ENCODE assay signal across 12 mouse cellular contexts in genomic region chr12:33851736-33852135, GRCm38 (mm10).
DNase-seq lines count a peak whose midpoint lies in the region; ATAC-seq lines count a peak whose summit lies in the region.
"Had no signal": no experiment of that assay in that cellular context is flagged by ENCODE, and none has a peak within 500 bp of the region (broad histone marks: within the 10 kb centered on the region; RNA-seq: fewer than 3 reads in every experiment).

No protein-coding gene starts in this region.

- no peak overlapping the region for H3K4me2 ChIP-seq in embryonic facial prominence, embryonic 14.5 days (ENCODE audit: low read depth, low read length)
- H3K4me2 ChIP-seq in midbrain, embryonic 12.5 days (replicated peaks) = no peak overlapping the region
- no peak overlapping the region for H3K4me2 ChIP-seq in liver, embryonic 11.5 days

- no peak overlapping the region for H3K4me3 ChIP-seq in embryonic facial prominence, embryonic 14.5 days (ENCODE audit: low read depth, low read length)
- H3K4me3 ChIP-seq in midbrain, embryonic 12.5 days = no peak overlapping the region
- H3K4me3 ChIP-seq in liver, embryonic 11.5 days (ENCODE audit: low read depth, low read length) = no peak overlapping the region

- no peaks in the 10 kb centered on the region for H3K36me3 ChIP-seq in embryonic facial prominence, embryonic 14.5 days (ENCODE audit: control insufficient read depth, insufficient read depth, low read length)
- no peaks in the 10 kb centered on the region for H3K36me3 ChIP-seq in midbrain, embryonic 12.5 days
- no peaks in the 10 kb centered on the region for H3K36me3 ChIP-seq in liver, embryonic 11.5 days (ENCODE audit: control insufficient read depth, insufficient read depth, low read length)

- WGBS in embryonic facial prominence, embryonic 14.5 days = 70% methylated on average over 1 of the region's 1 CpGs
- WGBS in midbrain, embryonic 12.5 days = 70% methylated on average over 1 of the region's 1 CpGs
- 86% methylated on average over 1 of the region's 1 CpGs for WGBS in liver, embryonic 11.5 days

- no peaks in the 10 kb centered on the region for H3K9me3 ChIP-seq in embryonic facial prominence, embryonic 14.5 days (ENCODE audit: control insufficient read depth, low read length)
- H3K9me3 ChIP-seq in midbrain, embryonic 12.5 days = no peaks in the 10 kb centered on the region
- H3K9me3 ChIP-seq in liver, embryonic 11.5 days (ENCODE audit: control insufficient read depth, low read length) = no peaks in the 10 kb centered on the region

- H3K27ac ChIP-seq in embryonic facial prominence, embryonic 14.5 days (replicated peaks; ENCODE audit: low read depth, low read length) = no peak overlapping the region
- H3K27ac ChIP-seq in midbrain, embryonic 12.5 days (replicated peaks) = no peak overlapping the region
- H3K27ac ChIP-seq in liver, embryonic 11.5 days (ENCODE audit: low read depth, low read length) = no peak overlapping the region
- H3K27ac ChIP-seq: liver, embryonic 14.5 days had no signal

- H3K4me1 ChIP-seq in embryonic facial prominence, embryonic 14.5 days (ENCODE audit: control insufficient read depth, insufficient read depth, low read length) = no peaks in the 10 kb centered on the region
- H3K4me1 ChIP-seq in midbrain, embryonic 12.5 days = peaks cover 4% of the 10 kb centered on the region; the same call in 1 of the 2 replicates
- no peaks in the 10 kb centered on the region for H3K4me1 ChIP-seq in liver, embryonic 11.5 days (replicated peaks; ENCODE audit: control insufficient read depth, insufficient read depth, low read length)

- H3K9ac ChIP-seq in embryonic facial prominence, embryonic 14.5 days (ENCODE audit: low read depth, low read length) = no peak overlapping the region
- H3K9ac ChIP-seq in midbrain, embryonic 12.5 days (replicated peaks) = no peak overlapping the region
- H3K9ac ChIP-seq in liver, embryonic 11.5 days (ENCODE audit: low read depth, low read length) = no peak overlapping the region
- H3K9ac ChIP-seq: liver, embryonic 14.5 days had no signal

- no peaks in the 10 kb centered on the region for H3K27me3 ChIP-seq in embryonic facial prominence, embryonic 14.5 days (replicated peaks; ENCODE audit: control insufficient read depth, insufficient read depth, low read length)
- H3K27me3 ChIP-seq in midbrain, embryonic 12.5 days = no peaks in the 10 kb centered on the region
- H3K27me3 ChIP-seq in liver, embryonic 11.5 days (replicated peaks; ENCODE audit: control insufficient read depth, insufficient read depth, low read length) = no peaks in the 10 kb centered on the region

- intact Hi-C loops in heart, postnatal 10 days (cut with DNase I) = no loop called here
- intact Hi-C loops in heart, postnatal 14 days (cut with DNase I) = no loop called here

- DNase-seq in heart, postnatal 10 days = peak; percentile 4 to 5
- DNase-seq in heart, postnatal 14 days = no peak
- peak; percentile 90 for DNase-seq in Muller cell, postnatal 12 days (ENCODE audit: inconsistent ontology term)
- peak; percentile 32 for DNase-seq in embryonic facial prominence, embryonic 14.5 days (ENCODE audit: low spot score)
- DNase-seq in layer of hippocampus, postnatal 25 days (ENCODE audit: extremely low spot score in 1 of 2, low spot score in 1 of 2) = no peak
- no peak for DNase-seq in right cerebral cortex, postnatal 36 days (ENCODE audit: low spot score in 2 of 2)
- no peak for DNase-seq in liver, embryonic 11.5 days (ENCODE audit: low spot score)
- DNase-seq: B cell, adult 2 months; cerebellum, adult 18-20 months had no signal

- ATAC-seq in embryonic facial prominence, embryonic 14.5 days (ENCODE audit: low read depth) = no peak
- peak; percentile 56 for ATAC-seq in midbrain, embryonic 12.5 days (ENCODE audit: low FRiP score, low read depth)
- ATAC-seq in liver, embryonic 11.5 days (replicated peaks; ENCODE audit: low FRiP score) = no peak
- ATAC-seq: intestine, embryonic 16.5 days had no signal

Comparison
In these comparisons a context has a peak if more than half of its experiments do, and no peak if none do; other contexts are left out.
1. DNase-seq: peak in heart, postnatal 10 days (2 of 2), Muller cell, postnatal 12 days (single experiment) and embryonic facial prominence, embryonic 14.5 days (single experiment); none in heart, postnatal 14 days (0 of 2), layer of hippocampus, postnatal 25 days (0 of 2), right cerebral cortex, postnatal 36 days (0 of 2) and liver, embryonic 11.5 days (single experiment).